Mouse (Mus musculus): Measurements from ENCODE around the gene Hax1. TPM values are rescaled to one million over a fixed set of nuclear protein-coding genes. Genes with fewer than 3 reads are reported as not detected.

The Hax1 gene
- polyA plus RNA-seq, 1 experiment from 2014 or later: 201 TPM

- Histone ChIP-seq H3K4me2 (ENCODE audit: low read depth, low read length) (peak overlapping the region; percentile 92), H3K27me3 (ENCODE audit: control insufficient read depth, insufficient read depth, low read length) (no peaks in the 10 kb centered on the region), H3K9ac (replicated peaks; ENCODE audit: low read length) (peak overlapping the region; percentile 56), H3K4me1 (ENCODE audit: control insufficient read depth, insufficient read depth, low read length) (peaks cover 9% of the 10 kb centered on the region), H3K27ac (replicated peaks; ENCODE audit: low read depth, low read length) (no peak overlapping the region; the same call in 1 of the 2 replicates), H3K36me3 (replicated peaks; ENCODE audit: control insufficient read depth, insufficient read depth, low read depth, low read length) (peaks cover 9% of the 10 kb centered on the region), H3K9me3 (replicated peaks; ENCODE audit: control insufficient read depth, low read length) (no peaks in the 10 kb centered on the region), H3K4me3 (ENCODE audit: low read depth, low read length) (peak overlapping the region; percentile 44)
- WGBS: 0% methylated on average over 30 of the region's 30 CpGs
- DNase-seq (ENCODE audit: low spot score): peak; percentile 95
- peak; percentile 89 for ATAC-seq (replicated peaks; ENCODE audit: insufficient number of reproducible peaks, low FRiP score, low TSS enrichment, low read depth)
Observed at GRCm38 (mm10) chr3:89960469-89960868, 38.1 kb downstream of the Hax1 start.

GRCm38 (mm10) chr3:89959435-89959834, 39.1 kb downstream of the Hax1 start:
- H3K27ac ChIP-seq (replicated peaks; ENCODE audit: low read depth, low read length): no peak overlapping the region

GRCm38 (mm10) chr3:89957880-89958279, 40.7 kb downstream of the Hax1 start:
- peaks cover 11% of the 10 kb centered on the region for H3K36me3 ChIP-seq (replicated peaks; ENCODE audit: control insufficient read depth, insufficient read depth, low read depth, low read length)
- no peak for ATAC-seq (replicated peaks; ENCODE audit: insufficient number of reproducible peaks, low FRiP score, low TSS enrichment, low read depth)
- H3K27ac ChIP-seq (replicated peaks; ENCODE audit: low read depth, low read length): no peak overlapping the region

More at GRCm38 (mm10) chr3:89959435-89959834, 39.1 kb downstream of the Hax1 start:
- 84% methylated on average over 4 of the region's 4 CpGs for WGBS
- H3K9me3 ChIP-seq (replicated peaks; ENCODE audit: control insufficient read depth, low read length): no peaks in the 10 kb centered on the region
- H3K9ac ChIP-seq (replicated peaks; ENCODE audit: low read length): no peak overlapping the region
- ATAC-seq (replicated peaks; ENCODE audit: insufficient number of reproducible peaks, low FRiP score, low TSS enrichment, low read depth) (no peak), DNase-seq (ENCODE audit: low spot score) (no peak)
- peaks cover 9% of the 10 kb centered on the region for H3K36me3 ChIP-seq (replicated peaks; ENCODE audit: control insufficient read depth, insufficient read depth, low read depth, low read length)
- H3K4me2 ChIP-seq (ENCODE audit: low read depth, low read length): no peak overlapping the region
- H3K27me3 ChIP-seq (ENCODE audit: control insufficient read depth, insufficient read depth, low read length): no peaks in the 10 kb centered on the region
- H3K4me1 ChIP-seq (ENCODE audit: control insufficient read depth, insufficient read depth, low read length): peaks cover 9% of the 10 kb centered on the region
- no peak overlapping the region for H3K4me3 ChIP-seq (ENCODE audit: low read depth, low read length)

GRCm38 (mm10) chr3:89956177-89956971, 42.2 kb downstream of the Hax1 start:
- peaks cover 11% of the 10 kb centered on the region for H3K36me3 ChIP-seq (replicated peaks; ENCODE audit: control insufficient read depth, insufficient read depth, low read depth, low read length)
- H3K27me3 ChIP-seq (ENCODE audit: control insufficient read depth, insufficient read depth, low read length): no peaks in the 10 kb centered on the region
- H3K9ac ChIP-seq (replicated peaks; ENCODE audit: low read length): no peak overlapping the region; the same call in 1 of the 2 replicates
- no peaks in the 10 kb centered on the region for H3K9me3 ChIP-seq (replicated peaks; ENCODE audit: control insufficient read depth, low read length)
- ATAC-seq (replicated peaks; ENCODE audit: insufficient number of reproducible peaks, low FRiP score, low TSS enrichment, low read depth): no peak
- no peak for DNase-seq (ENCODE audit: low spot score)
- no peak overlapping the region for H3K27ac ChIP-seq (replicated peaks; ENCODE audit: low read depth, low read length)
- WGBS: 92% methylated on average over 7 of the region's 7 CpGs
- no peak overlapping the region for H3K4me3 ChIP-seq (ENCODE audit: low read depth, low read length)
- H3K4me2 ChIP-seq (ENCODE audit: low read depth, low read length): no peak overlapping the region
- H3K4me1 ChIP-seq (ENCODE audit: control insufficient read depth, insufficient read depth, low read length): peaks cover 6% of the 10 kb centered on the region

More at GRCm38 (mm10) chr3:89957880-89958279, 40.7 kb downstream of the Hax1 start:
- H3K4me2 ChIP-seq (ENCODE audit: low read depth, low read length): no peak overlapping the region
- no peak overlapping the region for H3K9ac ChIP-seq (replicated peaks; ENCODE audit: low read length)
- WGBS: 94% methylated on average over 9 of the region's 9 CpGs
- no peaks in the 10 kb centered on the region for H3K27me3 ChIP-seq (ENCODE audit: control insufficient read depth, insufficient read depth, low read length)
- DNase-seq (ENCODE audit: low spot score): no peak
- H3K4me3 ChIP-seq (ENCODE audit: low read depth, low read length): no peak overlapping the region
- peaks cover 9% of the 10 kb centered on the region for H3K4me1 ChIP-seq (ENCODE audit: control insufficient read depth, insufficient read depth, low read length)
- no peaks in the 10 kb centered on the region for H3K9me3 ChIP-seq (replicated peaks; ENCODE audit: control insufficient read depth, low read length)

- no peak overlapping the region for H3K4me3 ChIP-seq (ENCODE audit: low read depth, low read length)
- 7% methylated on average over 4 of the region's 4 CpGs for WGBS
- H3K36me3 ChIP-seq (replicated peaks; ENCODE audit: control insufficient read depth, insufficient read depth, low read depth, low read length): peaks cover 11% of the 10 kb centered on the region
- H3K4me2 ChIP-seq (ENCODE audit: low read depth, low read length): no peak overlapping the region
- no peak overlapping the region for H3K27ac ChIP-seq (replicated peaks; ENCODE audit: low read depth, low read length)
- H3K9ac ChIP-seq (replicated peaks; ENCODE audit: low read length): no peak overlapping the region
- DNase-seq (ENCODE audit: low spot score) (peak; percentile 88), ATAC-seq (replicated peaks; ENCODE audit: insufficient number of reproducible peaks, low FRiP score, low TSS enrichment, low read depth) (no peak)
- no peaks in the 10 kb centered on the region for H3K4me1 ChIP-seq (ENCODE audit: control insufficient read depth, insufficient read depth, low read length)
- no peaks in the 10 kb centered on the region for H3K27me3 ChIP-seq (ENCODE audit: control insufficient read depth, insufficient read depth, low read length)
- no peaks in the 10 kb centered on the region for H3K9me3 ChIP-seq (replicated peaks; ENCODE audit: control insufficient read depth, low read length)
Observed at GRCm38 (mm10) chr3:89953420-89953819, 45.2 kb downstream of the Hax1 start.

- peaks cover 12% of the 10 kb centered on the region for H3K36me3 ChIP-seq (replicated peaks; ENCODE audit: control insufficient read depth, insufficient read depth, low read depth, low read length)
- 91% methylated on average over 6 of the region's 6 CpGs for WGBS
Observed at GRCm38 (mm10) chr3:89948655-89949054, 49.9 kb downstream of the Hax1 start.

GRCm38 (mm10) chr3:89948021-89948420, 50.6 kb downstream of the Hax1 start:
- 85% methylated on average over 11 of the region's 11 CpGs for WGBS
- ATAC-seq (replicated peaks; ENCODE audit: insufficient number of reproducible peaks, low FRiP score, low TSS enrichment, low read depth) (no peak), DNase-seq (ENCODE audit: low spot score) (no peak)
- Histone ChIP-seq H3K4me1 (ENCODE audit: control insufficient read depth, insufficient read depth, low read length) (no peaks in the 10 kb centered on the region), H3K9ac (replicated peaks; ENCODE audit: low read length) (no peak overlapping the region), H3K36me3 (replicated peaks; ENCODE audit: control insufficient read depth, insufficient read depth, low read depth, low read length) (peaks cover 12% of the 10 kb centered on the region), H3K4me2 (ENCODE audit: low read depth, low read length) (no peak overlapping the region), H3K4me3 (ENCODE audit: low read depth, low read length) (no peak overlapping the region), H3K9me3 (replicated peaks; ENCODE audit: control insufficient read depth, low read length) (no peaks in the 10 kb centered on the region), H3K27me3 (ENCODE audit: control insufficient read depth, insufficient read depth, low read length) (no peaks in the 10 kb centered on the region), H3K27ac (replicated peaks; ENCODE audit: low read depth, low read length) (no peak overlapping the region)

More at GRCm38 (mm10) chr3:89948655-89949054, 49.9 kb downstream of the Hax1 start:
- Histone ChIP-seq H3K27me3 (ENCODE audit: control insufficient read depth, insufficient read depth, low read length) (no peaks in the 10 kb centered on the region), H3K9ac (replicated peaks; ENCODE audit: low read length) (no peak overlapping the region), H3K4me1 (ENCODE audit: control insufficient read depth, insufficient read depth, low read length) (no peaks in the 10 kb centered on the region), H3K27ac (replicated peaks; ENCODE audit: low read depth, low read length) (no peak overlapping the region), H3K4me2 (ENCODE audit: low read depth, low read length) (no peak overlapping the region), H3K9me3 (replicated peaks; ENCODE audit: control insufficient read depth, low read length) (no peaks in the 10 kb centered on the region), H3K4me3 (ENCODE audit: low read depth, low read length) (no peak overlapping the region)
- ATAC-seq (replicated peaks; ENCODE audit: insufficient number of reproducible peaks, low FRiP score, low TSS enrichment, low read depth) (no peak), DNase-seq (ENCODE audit: low spot score) (no peak)

All from embryonic facial prominence, embryonic 11.5 days (tissue).